Mouse (Mus musculus): ENCODE measurements around the gene Paqr6. TPM values are rescaled to one million over a fixed set of nuclear protein-coding genes. Genes with fewer than 3 reads are reported as not detected.

Gene Paqr6
- not detected for polyA plus RNA-seq (2017; shearing (Covaris generic))

GRCm38 (mm10) chr3:88364337-88364736, at the start of gene Paqr6:
Gene Paqr6, plus strand, starts transcription at chr3:88364584.

GRCm38 (mm10) chr3:88324951-88325405, 39.4 kb upstream of the Paqr6 start, which contains the start of gene Glmp:
Gene Glmp, plus strand, starts transcription at chr3:88325023.

GRCm38 (mm10) chr3:88336058-88337013, 28.0 kb upstream of the Paqr6 start, which contains the start of the genes Tmem79 and Smg5:
Gene Tmem79, minus strand, starts transcription at chr3:88336148.
Gene Smg5, plus strand, starts transcription at chr3:88336260.

GRCm38 (mm10) chr3:88372643-88373042, 8.3 kb downstream of the Paqr6 start, which contains the start of gene Bglap3:
Gene Bglap3, minus strand, starts transcription at chr3:88372743.

GRCm38 (mm10) chr3:88378599-88378998, 14.2 kb downstream of the Paqr6 start, which contains the start of gene Bglap2:
Gene Bglap2, minus strand, starts transcription at chr3:88378699.

GRCm38 (mm10) chr3:88384364-88384763, 20.0 kb downstream of the Paqr6 start, which contains the start of gene Bglap:
Gene Bglap, minus strand, starts transcription at chr3:88384464.

GRCm38 (mm10) chr3:88409741-88410644, 45.6 kb downstream of the Paqr6 start, which contains the start of gene Pmf1:
Gene Pmf1, minus strand, starts transcription at chr3:88410331.

Other genes with a start within 250 kb of the Paqr6 start
- gene Mef2d, start 222.2 kb upstream of the Paqr6 start, polyA plus RNA-seq (2017; shearing (Covaris generic)): 25.6 TPM
- gene Rhbg, start 109.9 kb upstream of the Paqr6 start, polyA plus RNA-seq (2017; shearing (Covaris generic)): not detected
- not detected for gene Gm38392, start 77.4 kb upstream of the Paqr6 start, polyA plus RNA-seq (2017; shearing (Covaris generic))
- gene Tsacc, start 67.6 kb upstream of the Paqr6 start, polyA plus RNA-seq (2017; shearing (Covaris generic)): 9.0 TPM
- 333 TPM for gene Cct3, start 67.5 kb upstream of the Paqr6 start, polyA plus RNA-seq (2017; shearing (Covaris generic))
- gene Glmp, start 39.6 kb upstream of the Paqr6 start, polyA plus RNA-seq (2017; shearing (Covaris generic)): 413 TPM
- gene Tmem79, start 28.4 kb upstream of the Paqr6 start, polyA plus RNA-seq (2017; shearing (Covaris generic)): 0.89 TPM
- 49.2 TPM for gene Smg5, start 28.3 kb upstream of the Paqr6 start, polyA plus RNA-seq (2017; shearing (Covaris generic))
- not detected for gene Bglap3, start 8.2 kb downstream of the Paqr6 start, polyA plus RNA-seq (2017; shearing (Covaris generic))
- not detected for gene Bglap2, start 14.1 kb downstream of the Paqr6 start, polyA plus RNA-seq (2017; shearing (Covaris generic))
- not detected for gene Bglap, start 19.9 kb downstream of the Paqr6 start, polyA plus RNA-seq (2017; shearing (Covaris generic))
- 36.0 TPM for gene Pmf1, start 45.7 kb downstream of the Paqr6 start, polyA plus RNA-seq (2017; shearing (Covaris generic))
- 23.1 TPM for gene Slc25a44, start 60.6 kb downstream of the Paqr6 start, polyA plus RNA-seq (2017; shearing (Covaris generic))
- gene Sema4a, start 96.6 kb downstream of the Paqr6 start, polyA plus RNA-seq (2017; shearing (Covaris generic)): 44.9 TPM
- 20.3 TPM for gene Lmna, start 145.4 kb downstream of the Paqr6 start, polyA plus RNA-seq (2017; shearing (Covaris generic))
- gene Mex3a, start 167.8 kb downstream of the Paqr6 start, polyA plus RNA-seq (2017; shearing (Covaris generic)): 0.18 TPM
- not detected for gene Rab25, start 183.7 kb downstream of the Paqr6 start, polyA plus RNA-seq (2017; shearing (Covaris generic))
- gene Lamtor2, start 188.5 kb downstream of the Paqr6 start, polyA plus RNA-seq (2017; shearing (Covaris generic)): 205 TPM
- gene Ubqln4, start 189.2 kb downstream of the Paqr6 start, polyA plus RNA-seq (2017; shearing (Covaris generic)): 59.6 TPM
- gene Ssr2, start 211.3 kb downstream of the Paqr6 start, polyA plus RNA-seq (2017; shearing (Covaris generic)): 130 TPM
- 119 TPM for gene Arhgef2, start 241.4 kb downstream of the Paqr6 start, polyA plus RNA-seq (2017; shearing (Covaris generic))